Mouse (Mus musculus) layer of hippocampus, postnatal 36 days (tissue): ENCODE data around the gene Cers1. TPM values are rescaled to one million over a fixed set of nuclear protein-coding genes. Genes with fewer than 3 reads are reported as not detected.

Experiments
- DNase-seq, 2 experiments: peaks; one replicate each; pipeline ENCODE4 v3.0.0; 2022
- total RNA-seq, 2 experiments: library from RNA; stranded (reverse); gene quantifications; 2 replicates each; pipeline ENCODE4 v1.2.3; 2021

Gene Cers1
- total RNA-seq, 2 experiments from 2014 or later, result 116 to 127 TPM

- DNase-seq, result peak; percentile 86 to 91
These were observed 1.2 kb downstream of the Cers1 start for GRCm38 (mm10) chr8:70316511-70317504.

- no peak for DNase-seq
These were observed 2.3 kb downstream of the Cers1 start for GRCm38 (mm10) chr8:70317872-70318271.

GRCm38 (mm10) chr8:70323716-70324115 is 8.1 kb downstream of the Cers1 start:
- no peak for DNase-seq

GRCm38 (mm10) chr8:70327512-70327911 is 11.9 kb downstream of the Cers1 start:
- no peak for DNase-seq

- no peak for DNase-seq
These were observed 13.7 kb downstream of the Cers1 start, which contains the start of gene Gdf1 for GRCm38 (mm10) chr8:70329124-70329834. TSS of gene Gdf1 (plus strand) at chr8:70329817.

- DNase-seq, result peak in 1 of 2 experiments; percentile 45
These were observed 14.5 kb downstream of the Cers1 start for GRCm38 (mm10) chr8:70329835-70330740.

GRCm38 (mm10) chr8:70330741-70331364 is 15.3 kb downstream of the Cers1 start:
- peak; percentile 60 to 67 for DNase-seq

- peak in 1 of 2 experiments; percentile 31 for DNase-seq
These were observed 16.0 kb downstream of the Cers1 start for GRCm38 (mm10) chr8:70331526-70331925.

GRCm38 (mm10) chr8:70332070-70332877 is 16.7 kb downstream of the Cers1 start:
- peak; percentile 74 to 77 for DNase-seq

GRCm38 (mm10) chr8:70332878-70333202 is 17.3 kb downstream of the Cers1 start:
- DNase-seq, result no peak

- DNase-seq, result no peak
These were observed 23.4 kb downstream of the Cers1 start for GRCm38 (mm10) chr8:70338931-70339330.

GRCm38 (mm10) chr8:70340659-70341058 is 25.1 kb downstream of the Cers1 start:
- DNase-seq, result no peak

GRCm38 (mm10) chr8:70342007-70342406 is 26.4 kb downstream of the Cers1 start:
- DNase-seq, result no peak

- DNase-seq, result no peak
These were observed 27.5 kb downstream of the Cers1 start for GRCm38 (mm10) chr8:70343076-70343475.

- DNase-seq, result peak in 1 of 2 experiments; percentile 49
These were observed 28.1 kb downstream of the Cers1 start for GRCm38 (mm10) chr8:70343696-70344095.

GRCm38 (mm10) chr8:70344279-70344678 is 28.7 kb downstream of the Cers1 start:
- no peak for DNase-seq

- no peak for DNase-seq
These were observed 31.9 kb downstream of the Cers1 start for GRCm38 (mm10) chr8:70347443-70347842.

GRCm38 (mm10) chr8:70347860-70348420 is 32.4 kb downstream of the Cers1 start:
- DNase-seq, result no peak

GRCm38 (mm10) chr8:70351035-70351999 is 35.7 kb downstream of the Cers1 start:
- peak in 1 of 2 experiments; percentile 22 for DNase-seq
